Mouse (Mus musculus): ENCODE results near the gene Mbd5.

DNA sequence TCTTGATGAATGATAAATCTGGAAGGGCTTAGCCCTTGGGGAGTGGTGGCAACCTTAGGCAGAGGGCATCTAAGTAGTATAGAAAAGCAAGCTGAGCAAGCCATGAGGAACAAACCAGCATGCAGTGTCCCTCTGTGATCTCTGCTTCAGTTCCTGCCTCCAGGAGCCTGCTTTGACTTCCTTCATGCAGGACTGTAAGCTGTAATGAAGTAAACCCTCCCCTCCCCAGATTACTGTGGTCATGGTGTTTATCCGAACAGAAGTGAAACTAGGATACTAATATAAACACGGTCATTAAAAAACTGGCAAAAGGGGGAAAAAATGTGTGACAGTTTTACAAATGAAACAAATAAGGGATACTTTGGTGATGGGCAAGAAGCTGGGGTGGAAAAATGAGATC, 284.8 kb downstream of the Mbd5 start:
- TF ChIP-seq POLR2A (IDR thresholded peaks at IDR 0.05; ENCODE audit: low read depth, low read length) (no peak), CTCF (IDR thresholded peaks at IDR 0.05; ENCODE audit: extremely low read depth, insufficient read depth, insufficient read length, insufficient replicate concordance) (no peak)
